Mouse (Mus musculus) right cerebral cortex, postnatal 4 days (tissue): ENCODE data around the gene Tbx1.

Experiments used
- DNase-seq: peaks from one replicate; pipeline ENCODE4 v3.0.0-alpha.2; 2022

Gene Tbx1

GRCm38 (mm10) chr16:18622019-18622418, 31.5 kb upstream of the Tbx1 start, which contains the start of gene Gp1bb:
Gene Gp1bb, minus strand, starts transcription at chr16:18622403.
- DNase-seq = peak; percentile 15

- DNase-seq = peak; percentile 50
Observed at GRCm38 (mm10) chr16:18621362-18622001, 31.0 kb upstream of the Tbx1 start.

GRCm38 (mm10) chr16:18620601-18621361, 30.3 kb upstream of the Tbx1 start:
- peak; percentile 70 for DNase-seq

GRCm38 (mm10) chr16:18620201-18620600, 29.7 kb upstream of the Tbx1 start:
- DNase-seq = no peak

DNA sequence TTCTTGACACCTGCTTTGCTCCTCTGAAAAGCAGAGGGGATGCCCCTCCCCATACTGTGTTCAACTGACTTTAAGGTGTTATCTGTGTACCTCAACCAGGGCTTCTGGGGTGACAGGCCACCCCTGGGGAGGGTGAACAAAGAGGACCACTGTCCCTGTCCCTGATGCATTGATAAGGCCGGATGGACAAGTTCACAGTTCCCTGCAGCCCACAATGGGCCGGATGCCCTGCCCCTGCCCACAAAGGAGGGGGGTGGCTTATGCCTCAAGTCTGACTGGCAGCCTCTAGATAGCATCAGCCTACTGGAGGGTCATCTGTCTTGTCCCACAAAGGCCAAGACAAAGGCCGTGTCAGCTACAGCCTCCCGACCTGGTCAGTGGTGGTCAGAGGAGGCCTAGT, 28.6 kb upstream of the Tbx1 start:
- DNase-seq = peak; percentile 18

DNA sequence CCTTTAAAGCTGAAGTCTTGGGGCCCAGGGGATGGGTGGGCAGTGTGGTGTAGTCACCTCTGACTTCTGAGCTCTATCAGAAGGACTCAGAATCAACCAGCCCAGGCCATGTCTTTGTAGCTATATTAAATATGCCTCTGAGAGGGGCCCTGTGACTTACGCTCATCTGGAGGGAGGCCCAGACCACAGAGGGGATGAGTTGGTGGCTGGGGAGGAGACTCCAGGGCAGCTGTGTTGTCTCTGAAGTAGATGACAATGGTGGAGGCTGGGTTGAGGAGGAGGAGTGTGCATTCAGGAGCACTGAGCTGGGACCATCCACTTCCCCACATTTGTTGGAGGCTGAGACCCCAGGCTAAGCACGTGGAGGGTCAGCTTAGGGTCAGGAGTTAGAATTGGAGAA, 27.8 kb upstream of the Tbx1 start:
- DNase-seq = no peak

- DNase-seq = peak; percentile 97
Observed at GRCm38 (mm10) chr16:18617370-18618065, 27.0 kb upstream of the Tbx1 start.

DNA sequence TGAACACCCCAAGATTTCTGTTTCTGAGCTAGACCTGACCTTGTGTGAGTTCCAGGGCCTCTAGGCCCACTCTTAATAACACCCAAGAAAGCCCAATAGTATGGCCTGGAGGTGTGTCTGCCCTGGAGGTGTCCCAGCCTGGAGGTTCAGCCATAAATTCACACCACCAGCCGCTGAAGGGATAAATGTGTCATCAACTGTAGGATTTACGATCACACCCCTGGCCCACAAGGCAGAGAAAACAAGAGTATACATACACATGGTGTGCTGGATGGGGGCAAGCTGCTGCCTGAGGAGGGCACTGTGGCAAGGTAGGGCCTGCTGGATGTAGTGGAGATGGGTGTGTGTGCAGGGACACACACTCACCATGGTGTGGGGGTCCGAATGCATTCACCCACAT, 22.8 kb upstream of the Tbx1 start:
- no peak for DNase-seq

DNA sequence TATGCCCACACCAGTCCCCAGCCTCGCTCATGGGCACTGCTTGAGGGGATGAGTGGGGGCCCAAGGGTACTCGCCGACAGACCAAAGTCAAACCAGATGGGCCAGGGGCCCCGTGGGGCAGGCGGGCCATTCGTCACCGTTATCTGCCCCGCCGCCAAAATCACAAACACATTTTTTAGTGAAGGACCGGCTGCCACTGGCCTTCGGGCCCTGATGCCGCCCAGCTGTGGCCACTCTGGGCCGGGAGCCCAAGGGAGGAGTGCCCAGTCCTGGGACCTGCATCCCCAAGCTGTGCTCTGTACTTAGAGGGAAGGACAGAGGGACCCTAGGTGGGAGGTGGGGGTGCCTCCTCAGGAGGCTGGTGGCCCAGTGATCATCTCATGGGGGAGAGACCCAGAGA, 21.3 kb upstream of the Tbx1 start:
- DNase-seq = no peak

GRCm38 (mm10) chr16:18609099-18609498, 18.6 kb upstream of the Tbx1 start:
- no peak for DNase-seq

DNA sequence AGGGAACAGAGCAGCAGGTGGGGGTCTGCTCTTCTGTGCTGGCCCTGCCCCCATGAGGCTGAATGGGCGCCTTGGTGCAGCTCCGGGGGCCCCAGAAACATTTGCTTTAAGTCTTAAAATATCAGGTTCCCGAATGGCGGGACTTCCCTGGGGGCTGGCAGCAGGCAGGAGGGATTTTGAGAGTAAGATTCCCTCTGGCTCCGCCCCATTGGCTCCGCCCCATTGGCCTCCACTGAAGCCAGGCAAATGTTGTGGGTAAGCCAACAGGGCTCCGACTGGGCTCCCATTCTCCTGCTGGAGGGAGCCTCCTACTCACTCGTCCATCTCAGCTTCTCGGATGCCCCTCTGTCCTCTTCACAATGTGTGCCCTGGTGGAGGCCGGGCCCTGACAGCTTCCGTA, 17.8 kb upstream of the Tbx1 start:
- no peak for DNase-seq

- no peak for DNase-seq
Observed at GRCm38 (mm10) chr16:18605705-18606104, 15.2 kb upstream of the Tbx1 start.

GRCm38 (mm10) chr16:18604267-18604701, 13.8 kb upstream of the Tbx1 start:
- no peak for DNase-seq

DNA sequence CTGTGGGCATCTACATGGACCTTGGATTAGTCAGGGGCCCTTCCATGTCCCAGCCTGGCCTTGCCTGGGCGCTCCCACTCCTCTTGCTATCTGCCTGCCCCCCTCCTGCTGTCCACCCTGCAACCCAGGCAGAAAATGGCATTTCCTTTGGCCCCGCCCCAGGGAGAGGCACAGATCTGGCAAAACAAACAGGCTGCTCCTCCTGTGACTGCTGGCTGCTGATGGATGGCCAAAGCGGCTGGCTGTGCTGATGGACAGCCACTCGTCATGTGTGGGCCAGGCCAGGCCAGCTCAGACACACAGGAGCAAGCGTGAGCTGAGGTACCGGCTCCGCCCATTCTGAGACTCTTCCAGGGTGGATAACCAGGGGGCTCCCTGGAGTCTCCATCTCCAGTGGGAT, 11.0 kb upstream of the Tbx1 start:
- no peak for DNase-seq

GRCm38 (mm10) chr16:18598006-18598405, 7.5 kb upstream of the Tbx1 start:
- DNase-seq = no peak

- no peak for DNase-seq
Observed at GRCm38 (mm10) chr16:18596255-18596654, 5.8 kb upstream of the Tbx1 start.

- no peak for DNase-seq
Observed at GRCm38 (mm10) chr16:18593930-18594329, 3.5 kb upstream of the Tbx1 start.

- DNase-seq = peak; percentile 38
Observed at GRCm38 (mm10) chr16:18591047-18592018, 862 bp upstream of the Tbx1 start.

DNA sequence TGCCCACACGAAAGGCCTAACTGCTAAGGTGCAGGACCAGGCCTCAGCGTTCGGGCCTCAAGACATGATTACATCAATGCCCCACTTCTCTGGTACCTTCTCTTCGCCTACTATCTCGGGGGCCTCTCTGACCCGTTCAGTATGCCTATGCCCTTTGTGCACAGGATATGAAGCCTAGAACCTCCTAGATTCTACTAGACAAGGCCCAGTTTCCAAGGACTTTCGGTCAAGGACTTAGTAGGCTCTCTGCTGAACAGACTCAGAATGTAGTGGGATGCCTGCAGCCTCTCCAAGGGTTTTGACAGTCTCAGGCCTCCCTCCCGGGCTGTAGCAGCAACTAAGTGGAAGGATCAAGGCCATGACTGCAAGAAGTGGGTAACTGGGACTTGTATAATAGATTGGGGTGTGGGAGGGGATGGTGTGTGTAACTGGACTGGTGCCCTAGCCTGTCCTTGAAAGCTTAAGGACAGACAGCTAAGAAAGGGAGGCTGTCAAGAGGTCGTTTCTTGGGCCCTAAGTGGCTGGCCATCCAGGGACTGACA, 1.3 kb downstream of the Tbx1 start:
- DNase-seq = no peak

DNA sequence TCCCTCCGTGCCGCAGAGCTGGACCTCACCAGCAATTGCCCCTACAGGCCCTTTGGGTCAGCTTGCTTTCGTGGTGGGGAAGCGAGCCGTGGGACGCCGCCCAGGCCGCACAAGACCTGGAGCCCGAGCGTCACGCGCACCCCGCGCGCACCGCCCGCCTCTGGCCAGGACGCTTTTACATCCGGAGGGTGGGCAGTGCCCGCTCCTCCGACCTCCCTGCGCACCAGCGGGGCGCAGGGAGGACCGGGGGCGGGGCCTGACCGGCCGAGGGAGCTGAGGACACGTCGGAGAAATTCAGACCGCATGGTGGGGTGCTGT, 1.8 kb downstream of the Tbx1 start:
- no peak for DNase-seq

DNA sequence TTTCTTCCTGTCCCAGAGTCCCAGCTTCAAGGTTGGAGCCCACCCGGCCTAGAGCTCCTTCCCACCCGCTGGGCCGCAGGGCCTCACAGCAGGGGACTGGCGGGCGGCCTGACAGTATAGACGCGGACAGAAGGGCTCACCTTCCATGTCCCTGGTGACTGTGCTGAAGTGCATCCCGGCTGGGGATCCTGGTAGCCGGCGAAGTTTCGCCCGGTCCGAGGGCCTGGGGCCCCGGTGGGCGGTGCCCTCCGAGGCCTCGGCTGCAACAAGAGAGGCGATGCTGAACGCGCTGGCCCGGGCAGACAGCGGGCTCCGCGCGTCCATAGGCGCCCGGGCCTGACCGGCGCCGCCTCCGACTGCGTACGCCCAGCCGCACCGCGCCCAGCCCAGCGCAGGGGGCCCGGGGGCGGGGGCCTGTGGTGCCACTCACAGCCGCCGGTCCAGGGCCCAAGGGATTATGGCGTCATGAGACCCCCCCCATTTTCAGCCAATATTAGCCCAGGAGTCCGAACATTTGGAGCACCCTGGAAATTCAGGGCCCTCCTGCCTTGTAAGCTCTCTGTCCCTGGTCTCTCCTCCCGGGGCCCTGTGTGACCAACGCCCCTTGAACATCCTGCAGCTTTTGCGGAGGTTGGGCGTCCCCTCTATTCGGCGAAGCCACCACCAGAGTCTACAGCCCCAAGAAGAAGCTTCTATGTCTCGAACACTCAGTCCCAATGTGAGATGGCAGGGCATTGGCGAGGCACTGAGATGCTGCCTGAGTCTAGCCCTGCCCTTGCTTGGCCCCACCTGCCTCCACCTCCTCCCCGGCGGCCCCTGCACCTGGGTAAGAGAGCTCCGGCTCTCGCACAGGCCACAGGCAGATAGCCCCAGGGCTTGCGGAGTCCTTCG, 2.4 kb downstream of the Tbx1 start:
- no peak for DNase-seq
